Mouse (Mus musculus) splenic B cell, adult 2 months (primary cell): ENCODE measurements around the gene Mterf4.
"Not testable (repeated sequence)": the region's sequence is repeated elsewhere in the genome, so short reads cannot be mapped to it uniquely, and the experiment has no call there.

Experiments
- DNase-seq: peaks from one replicate; pipeline ENCODE4 v3.0.0-alpha.2; 2011; ENCODE audit warnings: low read depth, low spot score
- H3K27me3 ChIP-seq: 2 replicates; pipeline ENCODE4 v1.6.1; 2012; ENCODE audit warnings: mild to moderate bottlenecking, low read length, moderate library complexity, mixed read lengths; ENCODE audit not compliant: control insufficient read depth, poor library complexity, insufficient read depth, severe bottlenecking
- H3K36me3 ChIP-seq: 2 replicates; pipeline ENCODE4 v1.6.1; 2012; ENCODE audit warnings: mild to moderate bottlenecking, low read length, moderate library complexity, mixed read lengths; ENCODE audit not compliant: control insufficient read depth, poor library complexity, insufficient read depth, severe bottlenecking

The Mterf4 gene

DNA sequence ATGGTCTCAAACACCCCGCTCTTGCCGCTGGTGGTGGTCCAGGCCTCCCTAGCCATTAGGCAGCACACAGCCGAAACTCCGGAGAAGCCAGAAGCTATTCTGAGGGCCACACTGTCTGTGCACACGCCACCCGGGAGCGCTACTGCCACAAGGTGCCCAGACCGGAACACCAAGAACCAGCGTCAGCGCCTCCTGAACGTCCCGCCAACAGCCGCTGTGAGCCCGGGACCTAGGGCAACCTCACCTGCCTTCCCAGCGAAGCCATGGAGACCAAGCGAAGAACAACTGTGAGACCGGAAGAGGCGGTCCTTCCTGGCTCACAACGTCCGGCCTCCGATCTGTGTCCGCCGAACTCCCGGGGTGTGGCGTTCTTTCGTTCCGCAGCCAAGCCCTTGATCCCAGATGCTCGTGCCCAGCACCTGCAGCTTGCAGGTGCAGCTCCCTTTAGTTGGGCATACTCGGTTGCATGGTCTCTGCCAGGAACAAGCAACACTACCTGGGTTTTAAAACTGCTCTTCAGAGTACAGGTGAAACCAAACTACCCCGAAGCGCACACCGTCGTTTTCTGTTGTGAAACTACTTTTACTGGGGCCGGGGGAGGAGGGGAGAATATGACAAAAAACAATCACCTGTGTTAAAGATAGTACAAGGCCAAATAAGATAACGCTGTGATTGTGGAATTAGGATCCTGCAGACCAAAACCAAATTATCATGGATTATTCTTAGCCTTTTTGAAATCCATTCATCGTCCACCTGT is at the start of gene Mterf4:
Gene Mterf4, minus strand, starts transcription at position 335 of the 757 bp plus-strand sequence.
- Histone ChIP-seq H3K36me3 (no peaks in the 10 kb centered on the region), H3K27me3 (no peaks in the 10 kb centered on the region)
- peak; percentile 84 for DNase-seq

- H3K36me3 ChIP-seq: peaks cover 12% of the 10 kb centered on the region; the same call in 1 of the 2 replicates
- DNase-seq: no peak
- no peaks in the 10 kb centered on the region for H3K27me3 ChIP-seq
Observed at GRCm38 (mm10) chr1:93352724-93353123, 47.0 kb upstream of the Mterf4 start.

DNA sequence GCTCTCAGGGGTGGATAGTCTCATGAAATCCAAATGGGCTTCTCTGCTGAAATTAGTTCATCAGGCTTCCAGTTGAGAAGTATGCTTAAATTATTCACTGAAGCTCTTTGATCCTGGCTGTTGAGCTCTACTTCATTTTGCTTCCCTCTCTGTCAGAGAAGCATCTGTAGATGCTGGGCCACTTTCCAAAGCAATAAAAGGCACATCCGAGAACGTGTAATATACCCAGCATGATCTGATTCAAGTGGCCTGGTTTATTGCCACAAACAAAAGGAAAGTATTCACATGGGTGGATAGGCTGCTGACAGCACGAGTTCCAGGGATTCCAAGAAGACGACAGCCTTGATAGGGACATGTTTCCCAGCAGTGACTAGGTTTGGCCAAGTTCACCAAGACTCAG is 44.0 kb upstream of the Mterf4 start:
- no peak for DNase-seq
- Histone ChIP-seq H3K36me3 (peaks cover 9% of the 10 kb centered on the region; the same call in 1 of the 2 replicates), H3K27me3 (no peaks in the 10 kb centered on the region)

DNA sequence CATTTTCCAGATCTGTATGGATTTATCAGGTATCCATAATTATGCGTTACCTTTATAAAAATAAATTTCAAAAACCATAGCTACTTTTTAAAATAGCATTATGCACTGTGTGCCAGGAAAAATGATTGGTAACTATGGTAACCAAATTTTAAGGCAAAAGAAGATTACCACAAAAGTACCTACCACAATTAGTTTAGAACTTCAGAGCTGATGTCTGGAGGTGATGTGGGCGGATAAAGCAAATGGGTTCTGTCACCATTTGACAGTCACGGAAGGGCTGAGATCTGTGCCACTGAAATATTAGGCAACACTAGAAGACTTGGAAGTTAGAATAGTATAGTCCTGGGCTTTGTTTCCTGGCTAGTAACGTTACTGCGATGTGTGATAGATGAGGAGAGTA is 41.5 kb upstream of the Mterf4 start:
- no peak for DNase-seq
- Histone ChIP-seq H3K27me3 (no peaks in the 10 kb centered on the region), H3K36me3 (peaks cover 4% of the 10 kb centered on the region; the same call in 1 of the 2 replicates)

- no peaks in the 10 kb centered on the region for H3K36me3 ChIP-seq
- H3K27me3 ChIP-seq: no peaks in the 10 kb centered on the region
- DNase-seq: peak; percentile 95
Observed at GRCm38 (mm10) chr1:93343504-93344047, 37.9 kb upstream of the Mterf4 start.

- Histone ChIP-seq H3K27me3 (no peaks in the 10 kb centered on the region), H3K36me3 (no peaks in the 10 kb centered on the region)
- DNase-seq: peak; percentile 97
Observed at GRCm38 (mm10) chr1:93342648-93343503, 37.2 kb upstream of the Mterf4 start, which contains the start of the genes Ppp1r7 and Pask. Ppp1r7 (plus strand) TSS chr1:93342854. Pask (minus strand) TSS chr1:93343482.

- H3K27me3 ChIP-seq: no peaks in the 10 kb centered on the region
- no peaks in the 10 kb centered on the region for H3K36me3 ChIP-seq
- no peak for DNase-seq
Observed at GRCm38 (mm10) chr1:93334621-93335020, 28.9 kb upstream of the Mterf4 start.

GRCm38 (mm10) chr1:93326446-93326845 is 20.7 kb upstream of the Mterf4 start:
- DNase-seq: no peak
- no peaks in the 10 kb centered on the region for H3K36me3 ChIP-seq
- H3K27me3 ChIP-seq: no peaks in the 10 kb centered on the region

DNA sequence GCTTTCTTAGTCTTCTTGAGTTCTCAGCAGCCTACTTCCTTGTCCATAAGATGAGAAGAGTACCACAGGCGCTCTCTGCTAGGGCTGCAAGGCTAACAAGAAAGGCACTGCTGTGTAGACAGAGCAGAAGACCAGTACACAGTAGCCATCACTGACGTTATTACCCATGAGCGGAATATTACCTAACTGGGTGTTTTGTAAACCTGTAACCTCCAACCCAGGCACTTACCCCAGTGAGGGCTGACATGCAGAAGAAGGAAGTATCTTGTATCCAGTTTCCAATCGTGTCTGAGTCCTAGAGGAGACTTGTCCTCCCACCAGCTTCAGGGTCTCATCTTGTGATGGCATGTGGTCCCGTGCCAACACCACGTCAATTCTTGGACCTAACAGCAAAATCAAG is 18.3 kb upstream of the Mterf4 start:
- Histone ChIP-seq H3K27me3 (no peaks in the 10 kb centered on the region), H3K36me3 (no peaks in the 10 kb centered on the region)
- no peak for DNase-seq

- H3K27me3 ChIP-seq: no peaks in the 10 kb centered on the region
- no peaks in the 10 kb centered on the region; the same call in 1 of the 2 replicates for H3K36me3 ChIP-seq
- DNase-seq: no peak
Observed at GRCm38 (mm10) chr1:93300578-93300977, 5.1 kb downstream of the Mterf4 start.

DNA sequence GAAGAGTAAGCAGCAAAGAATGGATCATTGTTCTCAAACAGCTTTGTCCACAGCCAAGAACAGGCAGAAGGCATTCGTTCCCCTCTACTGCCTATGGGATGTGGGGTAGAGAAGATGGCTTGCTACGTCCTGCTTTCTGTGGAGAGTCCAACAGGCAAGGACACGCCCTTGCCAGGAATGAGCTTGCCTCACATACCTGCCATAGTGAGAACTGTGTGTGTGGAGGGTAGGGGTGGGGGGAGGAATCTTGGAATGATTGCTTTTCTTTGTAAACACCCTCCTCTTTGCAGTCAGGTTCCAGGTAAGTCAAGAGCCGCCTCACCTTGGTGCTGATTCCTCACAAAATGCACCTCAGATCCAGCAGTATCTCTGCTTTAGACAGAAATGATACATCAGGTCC is 5.9 kb downstream of the Mterf4 start:
- DNase-seq: no peak
- no peaks in the 10 kb centered on the region; the same call in 1 of the 2 replicates for H3K36me3 ChIP-seq
- no peaks in the 10 kb centered on the region for H3K27me3 ChIP-seq

- H3K27me3 ChIP-seq, DNase-seq, H3K36me3 ChIP-seq: not testable (repeated sequence)
Observed at GRCm38 (mm10) chr1:93294491-93294890, 11.2 kb downstream of the Mterf4 start.

DNA sequence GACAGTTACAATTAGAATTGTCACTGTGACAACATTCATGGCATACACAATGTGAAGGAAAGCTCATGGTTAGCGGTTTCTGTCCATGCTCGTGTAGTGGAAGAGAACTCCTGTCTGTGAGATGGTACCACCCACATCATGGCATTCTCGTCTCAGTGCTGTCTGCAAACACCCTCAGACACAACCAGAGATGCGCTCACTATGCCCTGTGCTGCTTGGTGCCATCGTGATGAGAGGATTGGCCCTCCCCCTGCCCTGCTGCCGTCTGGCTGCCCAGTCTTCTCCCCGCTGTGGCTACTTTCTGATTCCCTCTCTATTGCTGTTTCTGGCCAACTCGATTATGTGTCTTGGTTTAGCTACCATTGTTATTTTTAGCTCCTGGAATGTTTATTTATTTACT is 13.7 kb downstream of the Mterf4 start:
- DNase-seq: no peak
- Histone ChIP-seq H3K36me3 (no peaks in the 10 kb centered on the region), H3K27me3 (no peaks in the 10 kb centered on the region)

DNA sequence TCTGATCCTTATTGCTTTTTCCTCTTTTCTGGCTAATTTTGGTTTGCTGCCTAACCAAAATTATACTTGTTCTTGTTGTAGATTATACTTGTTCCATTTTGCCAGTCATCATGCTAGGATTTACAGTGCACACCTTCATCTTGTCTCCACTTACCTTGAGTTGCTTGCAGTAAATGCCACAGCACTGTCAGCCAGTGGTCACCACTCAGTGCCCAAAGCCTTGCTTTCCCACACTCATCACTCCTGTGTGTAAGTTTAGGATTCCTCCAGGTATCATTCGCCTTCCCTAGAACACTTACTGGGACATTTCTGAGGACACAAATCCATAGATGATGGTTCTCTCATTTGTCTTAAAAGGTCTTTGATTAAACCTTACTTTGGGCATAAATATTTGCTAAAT is 14.1 kb downstream of the Mterf4 start:
- Histone ChIP-seq H3K36me3 (no peaks in the 10 kb centered on the region), H3K27me3 (no peaks in the 10 kb centered on the region)
- no peak for DNase-seq

DNA sequence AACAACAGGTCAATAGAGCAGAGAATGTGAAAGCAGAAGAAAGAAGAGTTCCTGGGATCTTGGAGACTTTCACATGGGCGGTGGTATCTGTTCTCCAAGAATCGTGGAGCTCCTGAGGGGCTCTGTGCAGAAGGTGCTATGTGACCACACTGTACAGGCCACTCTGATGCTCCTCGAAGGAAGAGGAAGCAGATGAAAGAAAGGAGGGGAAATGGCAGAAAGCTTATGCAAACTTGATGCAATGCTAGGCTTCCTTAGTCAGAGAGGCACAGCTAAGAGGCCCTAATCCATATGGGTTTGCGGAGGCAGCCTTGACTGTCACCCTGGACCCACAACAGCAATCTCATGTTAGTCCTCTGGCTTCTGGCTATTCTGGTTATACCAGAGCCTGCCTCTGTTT is 14.8 kb downstream of the Mterf4 start:
- Histone ChIP-seq H3K27me3 (no peaks in the 10 kb centered on the region), H3K36me3 (no peaks in the 10 kb centered on the region)
- DNase-seq: no peak
